Comparison of ENCODE assay signal across 8 mouse cellular contexts in genomic region chr15:102471727-102472126, GRCm38 (mm10). TPM values are rescaled to one million over a fixed set of nuclear protein-coding genes. Genes with fewer than 3 reads are reported as not detected.
DNase-seq lines count a peak whose midpoint lies in the region; ATAC-seq and TF ChIP-seq lines count a peak whose summit lies in the region.

No protein-coding gene starts in this region.

- in situ Hi-C loops in CH12.LX (cut with MboI; ENCODE audit: low pct_ligation_motif_present, low pct_unique_long_range_greater_than_20kb, low sequenced_read_pairs), result no loop called here

- no peak for ATAC-seq in forebrain, postnatal 0 days
- ATAC-seq in liver, embryonic 14.5 days (ENCODE audit: insufficient read depth), result no peak

- intact Hi-C loops in gastrocnemius, adult 2 months (cut with DNase I), result loop anchor here (5.0 kb wide), 1 partner anchor 46 kb away; the partner anchor contains the start of genes Map3k12 and Tarbp2
- intact Hi-C loops in gastrocnemius, postnatal 14 days (cut with DNase I; ENCODE audit: low total_unique reads), result no loop called here

- H3K9ac ChIP-seq in CH12.LX (ENCODE audit: insufficient read depth, low read depth), result peak overlapping the region; percentile 100
- peak overlapping the region; percentile 81; the same call in 1 of the 2 replicates for H3K9ac ChIP-seq in forebrain, postnatal 0 days
- peak overlapping the region; percentile 87 for H3K9ac ChIP-seq in liver, embryonic 14.5 days (replicated peaks)

- peaks cover 3 to 26% of the 10 kb centered on the region in 2 experiments for H3K4me1 ChIP-seq in CH12.LX (ENCODE audit: control insufficient read depth in 1 of 2, insufficient read depth in 2 of 2)
- H3K4me1 ChIP-seq in forebrain, postnatal 0 days (ENCODE audit: insufficient read depth), result peaks cover 6% of the 10 kb centered on the region; the same call in 1 of the 2 replicates
- peaks cover 6 to 7% of the 10 kb centered on the region in 2 experiments; a peak in 3 of 4 replicates for H3K4me1 ChIP-seq in liver, embryonic 14.5 days (replicated peaks; ENCODE audit: control insufficient read depth in 2 of 2, insufficient read depth in 2 of 2, low read length in 1 of 2)

- H3K4me2 ChIP-seq in CH12.LX (ENCODE audit: insufficient read depth, low read depth, poor library complexity, severe bottlenecking), result peak overlapping the region; percentile 93; the same call in 1 of the 2 replicates
- peak overlapping the region; percentile 63 for H3K4me2 ChIP-seq in forebrain, postnatal 0 days (ENCODE audit: low read depth)
- peak overlapping the region; percentile 86 for H3K4me2 ChIP-seq in liver, embryonic 14.5 days (ENCODE audit: low read depth)

- H3K79me2 ChIP-seq in CH12.LX (replicated peaks; ENCODE audit: control insufficient read depth, extremely low read depth, insufficient read depth, poor library complexity, severe bottlenecking), result peaks cover 59% of the 10 kb centered on the region

- dilution Hi-C loops in CH12.LX (cut with MboI; ENCODE audit: extremely low pct_ligation_motif_present, extremely low pct_unique_long_range_greater_than_20kb, low sequenced_read_pairs), result no loop called here

- peaks cover 5% of the 10 kb centered on the region for H3K9me3 ChIP-seq in CH12.LX (replicated peaks; ENCODE audit: low read length)
- H3K9me3 ChIP-seq in forebrain, postnatal 0 days (ENCODE audit: low read length), result no peaks in the 10 kb centered on the region
- no peaks in the 10 kb centered on the region for H3K9me3 ChIP-seq in liver, embryonic 14.5 days (ENCODE audit: control insufficient read depth, low read length)

- no peak for TF ChIP-seq CTCF in gastrocnemius, adult 2 months (IDR thresholded peaks at IDR 0.05)
- no peak for TF ChIP-seq CTCF in CH12.LX (conservative IDR thresholded peaks at IDR 0.05 in 1 of 2, IDR thresholded peaks at IDR 0.05 in 1 of 2; ENCODE audit: low read depth in 2 of 2, low read length in 2 of 2)
- TF ChIP-seq CTCF in forebrain, postnatal 0 days (IDR thresholded peaks at IDR 0.05; ENCODE audit: low read depth), result no peak
- TF ChIP-seq CTCF in liver, embryonic 14.5 days (IDR thresholded peaks at IDR 0.05; ENCODE audit: low read depth), result no peak

- H3K36me3 ChIP-seq in CH12.LX (replicated peaks in 1 of 2; ENCODE audit: control insufficient read depth in 1 of 2, insufficient read depth in 1 of 2, low read length in 1 of 2), result peaks cover 29 to 62% of the 10 kb centered on the region in 2 experiments
- peaks cover 22% of the 10 kb centered on the region for H3K36me3 ChIP-seq in forebrain, postnatal 0 days (ENCODE audit: insufficient read depth)
- peaks cover 37% of the 10 kb centered on the region for H3K36me3 ChIP-seq in liver, embryonic 14.5 days (replicated peaks; ENCODE audit: control insufficient read depth, insufficient read depth, low read depth)

- H3K27me3 ChIP-seq in CH12.LX (replicated peaks), result no peaks in the 10 kb centered on the region
- no peaks in the 10 kb centered on the region for H3K27me3 ChIP-seq in forebrain, postnatal 0 days (ENCODE audit: insufficient read depth, low read length)
- H3K27me3 ChIP-seq in liver, embryonic 14.5 days (ENCODE audit: control insufficient read depth, insufficient read depth, low read length), result no peaks in the 10 kb centered on the region

- no peak for TF ChIP-seq POLR2A in CH12.LX (IDR thresholded peaks at IDR 0.05; ENCODE audit: low read depth, low read length)

- peak overlapping the region; percentile 95 for H3K27ac ChIP-seq in gastrocnemius, adult 2 months
- H3K27ac ChIP-seq in CH12.LX (ENCODE audit: insufficient read depth, low read depth), result no peak overlapping the region
- H3K27ac ChIP-seq in forebrain, postnatal 0 days (ENCODE audit: low read depth, low read length), result no peak overlapping the region
- no peak overlapping the region for H3K27ac ChIP-seq in liver, embryonic 14.5 days

- no peak for TF ChIP-seq EP300 in CH12.LX (IDR thresholded peaks at IDR 0.05; ENCODE audit: low read length)
- TF ChIP-seq EP300 in liver, embryonic 14.5 days (IDR thresholded peaks at IDR 0.05; ENCODE audit: low read depth), result no peak

- peak overlapping the region; percentile 97 for H3K4me3 ChIP-seq in gastrocnemius, adult 2 months
- peak overlapping the region; percentile 82 to 96 (median 93) for H3K4me3 ChIP-seq in CH12.LX (replicated peaks in 1 of 3; ENCODE audit: low read depth in 2 of 3, low read length in 2 of 3, poor library complexity in 1 of 3)
- peak overlapping the region; percentile 88 for H3K4me3 ChIP-seq in forebrain, postnatal 0 days (ENCODE audit: low read depth, low read length)
- peak overlapping the region; percentile 80 to 100; a peak in 3 of 4 replicates for H3K4me3 ChIP-seq in liver, embryonic 14.5 days (ENCODE audit: insufficient read depth in 1 of 2, low read depth in 2 of 2, low read length in 2 of 2)

- no peak for DNase-seq in gastrocnemius, adult 2 months
- DNase-seq in gastrocnemius, postnatal 14 days, result no peak
- no peak for DNase-seq in CH12.LX (ENCODE audit: extremely low read depth)
- DNase-seq in forebrain, postnatal 0 days, result no peak
- DNase-seq in liver, embryonic 14.5 days (ENCODE audit: low read depth in 3 of 3, low spot score in 3 of 3), result no peak
- DNase-seq in ovary, postnatal 10 days (ENCODE audit: low spot score), result no peak
- no peak for DNase-seq in embryo, embryonic 9.5 days (ENCODE audit: extremely low spot score)
- no peak for DNase-seq in layer of hippocampus, adult 9-10 months (ENCODE audit: low spot score)

- no peak for TF ChIP-seq RAD21 in CH12.LX (IDR thresholded peaks at IDR 0.05; ENCODE audit: low read depth, low read length)

TF ChIP-seq in CH12.LX, 34 proteins besides CTCF, POLR2A, EP300 and RAD21:
- TF ChIP-seq E2F4 (IDR thresholded peaks at IDR 0.05; ENCODE audit: insufficient replicate concordance, low read depth, low read length) (no peak), HCFC1 (IDR thresholded peaks at IDR 0.05; ENCODE audit: low read depth, low read length) (no peak), ZMIZ1 (IDR thresholded peaks at IDR 0.05; ENCODE audit: low read depth, low read length) (no peak), NELFE (IDR thresholded peaks at IDR 0.05; ENCODE audit: low read depth, low read length) (no peak), MAX (IDR thresholded peaks at IDR 0.05; ENCODE audit: low read length) (no peak), NRF1 (IDR thresholded peaks at IDR 0.05; ENCODE audit: low read depth, low read length) (no peak), MXI1 (IDR thresholded peaks at IDR 0.05; ENCODE audit: low read depth, low read length) (no peak), JUN (IDR thresholded peaks at IDR 0.05; ENCODE audit: insufficient read depth, low read depth, low read length) (no peak), SIN3A (IDR thresholded peaks at IDR 0.05; ENCODE audit: low read length) (no peak)

RNA-seq across cellular contexts. Expression of gene Pcbp2, which starts 1.4 kb away (rescaled TPM):
- total RNA-seq in gastrocnemius, adult 2 months (2021), result 100 to 1,000 TPM; 401 to 459 TPM
- total RNA-seq in gastrocnemius, postnatal 14 days (2021), result 100 to 1,000 TPM; 382 to 414 TPM
- total RNA-seq in CH12.LX (2012; rRNA removed) (263 and 281 TPM in 2 replicates), CH12.LX (2014; rRNA removed) (308 and 379 TPM in 2 replicates)
- 1,350 and 1,545 TPM in 2 replicates for polyA plus RNA-seq in CH12.LX (2012; ENCODE audit: insufficient read length, low read depth)
- total RNA-seq in forebrain, postnatal 0 days (2014; rRNA removed), result 134 and 154 TPM in 2 replicates
- polyA plus RNA-seq in forebrain, postnatal 0 days (2015; fragmentation: Nextera tagmentation; extraction: Ambion mirVana), result 102 and 103 TPM in 2 replicates
- 185 and 221 TPM in 2 replicates for polyA plus RNA-seq in liver, embryonic 14.5 days (2012; rRNA removed)
- polyA plus RNA-seq in liver, embryonic 14.5 days (2014; fragmentation: Nextera tagmentation; extraction: Ambion mirVana), result 93.3 and 103 TPM in 2 replicates

RNA-seq across cellular contexts. Expression of gene Prr13, which starts 12.9 kb away (rescaled TPM):
- total RNA-seq in gastrocnemius, adult 2 months (2021), result 10 to 100 TPM; 17.3 to 18.2 TPM
- total RNA-seq in gastrocnemius, postnatal 14 days (2021), result 10 to 100 TPM; 12.1 to 13.6 TPM
- total RNA-seq in CH12.LX (2012; rRNA removed) (34.5 and 36.4 TPM in 2 replicates), CH12.LX (2014; rRNA removed) (26.1 and 32.2 TPM in 2 replicates)
- polyA plus RNA-seq in CH12.LX (2012; ENCODE audit: insufficient read length, low read depth), result 94.8 and 131 TPM in 2 replicates
- total RNA-seq in forebrain, postnatal 0 days (2014; rRNA removed), result 21.5 and 22.3 TPM in 2 replicates
- 69.9 and 90.9 TPM in 2 replicates for polyA plus RNA-seq in forebrain, postnatal 0 days (2015; fragmentation: Nextera tagmentation; extraction: Ambion mirVana)
- polyA plus RNA-seq in liver, embryonic 14.5 days (2012; rRNA removed), result 69.0 and 84.6 TPM in 2 replicates
- 111 and 117 TPM in 2 replicates for polyA plus RNA-seq in liver, embryonic 14.5 days (2014; fragmentation: Nextera tagmentation; extraction: Ambion mirVana)

RNA-seq across cellular contexts. Expression of gene Amhr2, which starts 26.6 kb away (rescaled TPM):
- total RNA-seq in gastrocnemius, adult 2 months (2021), result 1 to 10 TPM; 7.2 to 9.5 TPM
- 1 to 10 TPM; 4.5 to 5.0 TPM for total RNA-seq in gastrocnemius, postnatal 14 days (2021)
- total RNA-seq in CH12.LX (2012; rRNA removed) (not detected in 2 replicates), CH12.LX (2014; rRNA removed) (not detected in 2 replicates)
- not detected in 2 replicates for polyA plus RNA-seq in CH12.LX (2012; ENCODE audit: insufficient read length, low read depth)
- 0.38 and 1.1 TPM in 2 replicates for total RNA-seq in forebrain, postnatal 0 days (2014; rRNA removed)
- 0.34 and 0.65 TPM in 2 replicates for polyA plus RNA-seq in forebrain, postnatal 0 days (2015; fragmentation: Nextera tagmentation; extraction: Ambion mirVana)
- 0.05 and 0.06 TPM in 2 replicates for polyA plus RNA-seq in liver, embryonic 14.5 days (2012; rRNA removed)
- 0.11 and 0.23 TPM in 2 replicates for polyA plus RNA-seq in liver, embryonic 14.5 days (2014; fragmentation: Nextera tagmentation; extraction: Ambion mirVana)

RNA-seq across cellular contexts. Expression of gene Gm10337, which starts 31.8 kb away (rescaled TPM):
- total RNA-seq in gastrocnemius, adult 2 months (2021), result not detected
- total RNA-seq in gastrocnemius, postnatal 14 days (2021), result not detected
- total RNA-seq in CH12.LX (2012; rRNA removed) (not detected in 2 replicates), CH12.LX (2014; rRNA removed) (not detected in 2 replicates)
- polyA plus RNA-seq in CH12.LX (2012; ENCODE audit: insufficient read length, low read depth), result not detected in 2 replicates
- not detected in 2 replicates for total RNA-seq in forebrain, postnatal 0 days (2014; rRNA removed)
- polyA plus RNA-seq in forebrain, postnatal 0 days (2015; fragmentation: Nextera tagmentation; extraction: Ambion mirVana), result 3.7 and 4.2 TPM in 2 replicates
- polyA plus RNA-seq in liver, embryonic 14.5 days (2012; rRNA removed), result not detected in 2 replicates
- polyA plus RNA-seq in liver, embryonic 14.5 days (2014; fragmentation: Nextera tagmentation; extraction: Ambion mirVana), result not detected in 2 replicates

RNA-seq across cellular contexts. Expression of gene Map3k12, which starts 45.1 kb away (rescaled TPM):
- total RNA-seq in gastrocnemius, adult 2 months (2021), result 1 to 10 TPM; 1.3 to 1.6 TPM
- 1 to 10 TPM; 3.1 TPM for total RNA-seq in gastrocnemius, postnatal 14 days (2021)
- total RNA-seq in CH12.LX (2012; rRNA removed) (2.8 and 3.0 TPM in 2 replicates), CH12.LX (2014; rRNA removed) (1.4 and 1.5 TPM in 2 replicates)
- 2.3 and 3.0 TPM in 2 replicates for polyA plus RNA-seq in CH12.LX (2012; ENCODE audit: insufficient read length, low read depth)
- 75.0 and 88.9 TPM in 2 replicates for total RNA-seq in forebrain, postnatal 0 days (2014; rRNA removed)
- 29.6 and 39.4 TPM in 2 replicates for polyA plus RNA-seq in forebrain, postnatal 0 days (2015; fragmentation: Nextera tagmentation; extraction: Ambion mirVana)
- 0.77 and 1.3 TPM in 2 replicates for polyA plus RNA-seq in liver, embryonic 14.5 days (2012; rRNA removed)
- polyA plus RNA-seq in liver, embryonic 14.5 days (2014; fragmentation: Nextera tagmentation; extraction: Ambion mirVana), result 0.78 and 1.1 TPM in 2 replicates
